Mouse (Mus musculus) common myeloid progenitor, adult 5-6 weeks (primary cell): ENCODE measurements around the gene Ooep. TPM values are rescaled to one million over a fixed set of nuclear protein-coding genes. Genes with fewer than 3 reads are reported as not detected.

Experiments
- ATAC-seq: replicated peaks from 2 replicates; pipeline ENCODE4 v1.8.0; 2016; ENCODE audit warnings: low read depth, mild to moderate bottlenecking, moderate TSS enrichment, inconsistent platforms; ENCODE audit not compliant: poor library complexity, severe bottlenecking
- total RNA-seq: library from RNA; stranded (forward); fragments of 200-1000, 187-1606 nt; gene quantifications from 2 replicates; pipeline ENCODE4 v1.2.3, GENCODE M21; 2017

Ooep gene
- not detected in 2 replicates for total RNA-seq

DNA sequence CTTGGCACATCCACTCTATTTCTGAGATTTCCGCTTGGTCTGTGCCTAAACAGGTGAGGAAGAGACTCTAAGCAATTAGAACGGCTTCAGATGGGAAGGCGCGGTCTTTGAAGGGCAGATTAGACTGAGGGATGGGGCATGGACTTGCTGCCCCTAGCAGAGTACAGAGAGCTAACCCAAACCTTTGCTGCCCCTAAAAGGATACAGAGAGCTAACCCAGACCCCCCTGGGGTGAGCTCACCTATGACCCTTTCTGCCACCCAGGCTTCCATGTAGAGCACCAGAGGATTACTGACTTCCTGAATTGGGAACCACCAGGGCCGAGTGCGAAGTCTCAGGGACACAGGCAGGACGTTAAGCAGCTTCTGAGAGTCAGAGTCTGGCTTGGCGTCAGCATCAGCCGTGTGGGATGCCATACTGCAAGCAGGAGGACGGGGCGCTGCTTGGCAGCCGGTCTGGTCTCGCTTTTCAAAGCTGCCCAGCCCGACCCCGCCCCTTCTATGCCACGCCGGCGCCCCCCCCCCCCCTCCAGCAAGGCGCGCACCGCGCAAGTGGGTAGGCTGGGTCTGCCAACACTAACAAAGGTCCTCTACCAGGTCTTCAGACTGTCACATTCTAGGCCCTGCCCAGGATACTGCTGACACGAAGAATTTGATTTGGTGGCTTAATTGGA lies at the start of gene Ooep:
TSS of gene Ooep (minus strand) at position 613 of the 673 bp plus-strand sequence.
- ATAC-seq = peak; percentile 82

DNA sequence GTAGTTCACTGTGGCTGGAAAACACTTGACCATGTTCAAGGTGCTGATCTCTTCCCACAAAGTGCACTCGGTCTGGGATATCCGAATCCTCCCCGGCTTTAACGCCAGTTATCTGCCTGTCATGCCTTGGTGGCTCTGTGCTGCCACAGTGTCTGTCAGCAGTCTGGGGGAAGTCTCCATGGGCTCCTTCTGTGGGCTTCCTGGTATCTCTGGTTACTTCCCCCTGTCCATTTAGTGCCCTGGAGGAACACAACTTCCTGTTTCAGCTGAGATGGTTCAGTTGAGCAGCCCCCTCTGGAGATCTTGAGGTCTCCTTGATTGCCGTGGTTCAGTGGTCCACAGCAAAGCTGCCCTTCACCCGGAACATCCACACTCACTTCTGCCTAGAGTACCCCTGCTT lies 49.7 kb upstream of the Ooep start:
- ATAC-seq = peak; percentile 88

DNA sequence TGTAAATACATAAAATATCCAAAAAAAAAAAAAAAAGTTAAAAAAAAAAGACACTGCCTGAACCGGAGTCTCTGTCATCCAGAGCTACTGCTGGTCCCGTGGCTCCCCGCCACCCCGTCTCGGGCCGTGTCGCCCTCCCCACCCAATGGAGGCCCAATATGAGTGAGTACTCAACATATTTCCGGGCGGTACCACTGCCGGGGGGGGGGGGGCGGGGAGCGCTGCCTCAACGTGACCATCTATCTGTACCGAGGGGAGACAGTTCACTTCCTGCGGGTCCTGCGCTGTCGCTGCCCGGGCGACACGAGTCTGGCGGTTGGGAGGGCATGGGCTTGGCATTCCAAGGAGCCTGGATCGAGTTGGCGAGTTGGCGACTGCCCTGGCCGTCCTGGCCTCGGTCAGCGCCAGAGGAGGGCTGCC lies 48.8 kb upstream of the Ooep start:
- ATAC-seq = peak; percentile 27; the same call in 1 of the 2 replicates

DNA sequence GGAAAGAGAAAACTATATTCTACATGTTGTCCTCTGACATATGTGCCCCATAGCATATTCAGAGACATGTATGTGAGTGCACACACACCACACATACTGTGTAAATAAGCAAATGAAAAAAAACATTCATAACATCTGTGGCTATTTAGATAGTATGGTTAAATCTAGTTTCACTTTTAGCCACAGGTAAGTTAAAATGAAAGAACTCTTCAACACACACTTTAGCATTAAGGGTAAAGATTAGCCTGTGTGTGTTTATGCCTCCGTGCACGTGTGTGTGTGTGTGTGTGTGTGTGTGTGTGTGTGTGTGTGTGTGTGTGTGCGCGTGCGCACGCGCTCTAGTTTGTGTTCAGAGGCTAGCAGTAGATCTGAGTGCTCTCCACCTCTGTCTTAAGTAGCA lies 23.1 kb upstream of the Ooep start:
- ATAC-seq = no peak

DNA sequence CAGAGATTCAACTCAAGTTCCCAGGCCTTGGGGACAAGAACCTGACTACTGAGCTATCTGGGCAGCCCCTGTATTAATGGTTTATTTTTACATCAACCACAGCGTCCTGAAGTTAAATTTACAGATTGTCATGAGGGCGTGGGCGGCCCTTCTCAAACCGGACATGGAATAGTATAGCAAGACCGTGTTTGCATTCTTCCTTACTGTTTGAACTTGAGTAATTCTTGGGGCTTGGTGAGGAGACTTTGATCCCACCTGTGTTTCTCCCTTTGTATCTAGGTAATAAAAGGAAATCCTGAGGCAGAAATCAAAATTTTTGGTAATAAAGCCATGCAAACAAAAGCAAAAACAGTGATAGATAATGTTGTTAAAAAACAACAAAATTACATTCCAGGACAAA lies 22.0 kb upstream of the Ooep start:
- no peak for ATAC-seq

DNA sequence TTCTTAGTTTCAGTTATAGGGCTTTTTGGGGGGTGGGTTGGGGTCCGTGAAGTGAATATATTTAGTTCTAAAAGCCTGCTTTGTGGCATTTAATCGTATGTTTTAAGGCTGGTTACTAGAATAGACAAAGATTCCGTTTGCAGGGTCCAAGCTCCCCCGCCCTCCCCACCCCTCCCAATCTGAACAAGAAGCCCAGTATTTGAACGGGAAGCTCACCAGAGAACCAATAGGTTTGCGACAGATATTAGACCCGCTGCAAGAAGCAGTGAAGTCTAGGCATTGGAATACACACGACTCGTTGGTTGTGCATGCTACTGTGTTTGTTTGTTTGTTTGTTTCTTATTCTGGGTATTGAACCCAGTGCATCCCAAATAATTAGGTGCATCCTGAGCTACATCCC lies 18.0 kb upstream of the Ooep start:
- ATAC-seq = no peak

DNA sequence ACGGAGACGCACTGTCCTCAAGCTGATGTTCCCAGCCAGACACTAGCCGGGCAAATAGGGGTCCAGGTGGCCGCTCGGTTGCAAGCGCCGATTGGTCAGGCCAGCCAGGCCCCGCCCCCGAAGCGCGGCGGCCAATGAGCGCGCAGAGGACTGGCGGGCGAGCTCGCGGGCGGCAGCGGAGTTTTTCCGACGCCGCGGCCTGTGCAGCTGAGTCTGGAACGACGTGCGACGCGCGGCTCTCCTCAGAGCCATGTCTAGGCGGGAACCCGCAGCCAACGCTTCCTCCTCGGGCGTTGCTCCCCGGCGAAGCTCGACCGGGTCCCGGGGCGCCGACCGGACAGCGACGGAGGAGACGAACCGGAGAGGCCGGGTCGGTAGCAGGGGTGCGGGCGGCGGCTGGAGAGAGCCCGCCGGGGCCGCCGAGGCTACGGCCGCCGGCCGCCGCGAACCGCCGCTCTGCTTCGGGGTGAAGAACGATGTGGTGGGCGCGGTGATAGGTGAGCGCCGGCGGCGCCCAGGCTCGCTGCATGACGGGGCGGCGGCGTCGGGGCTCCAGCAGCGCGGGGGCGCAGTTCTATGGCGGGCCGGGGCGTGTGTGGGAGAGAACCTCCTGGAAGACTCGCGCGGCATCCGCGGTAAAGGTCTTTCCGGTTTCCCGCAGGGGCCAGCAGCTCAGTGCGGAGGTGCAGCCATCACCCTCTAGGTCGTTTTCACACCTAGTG lies 17.3 kb upstream of the Ooep start, which contains the start of gene Ddx43:
TSS of gene Ddx43 (plus strand) at position 148 of the 722 bp plus-strand sequence.
- peak; percentile 67 for ATAC-seq

DNA sequence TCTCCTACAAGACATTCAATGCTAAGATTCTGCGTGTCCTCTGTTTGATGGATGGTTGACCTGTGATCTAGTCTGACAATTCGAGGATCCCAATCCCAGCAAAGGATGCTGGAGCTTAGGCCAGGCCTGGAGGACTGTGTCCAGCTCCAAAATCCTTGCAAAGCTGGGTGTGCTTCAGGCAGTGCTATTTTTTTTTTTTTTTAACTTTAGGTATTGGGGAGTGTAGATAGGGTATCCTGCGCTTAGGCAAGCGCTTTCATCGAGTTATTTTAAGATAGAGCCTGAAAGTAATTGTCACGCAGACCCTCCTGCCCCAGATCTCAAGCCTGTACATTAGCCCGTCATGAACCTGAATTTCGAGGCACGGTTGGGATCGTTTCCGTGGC lies 16.7 kb upstream of the Ooep start:
- no peak for ATAC-seq

DNA sequence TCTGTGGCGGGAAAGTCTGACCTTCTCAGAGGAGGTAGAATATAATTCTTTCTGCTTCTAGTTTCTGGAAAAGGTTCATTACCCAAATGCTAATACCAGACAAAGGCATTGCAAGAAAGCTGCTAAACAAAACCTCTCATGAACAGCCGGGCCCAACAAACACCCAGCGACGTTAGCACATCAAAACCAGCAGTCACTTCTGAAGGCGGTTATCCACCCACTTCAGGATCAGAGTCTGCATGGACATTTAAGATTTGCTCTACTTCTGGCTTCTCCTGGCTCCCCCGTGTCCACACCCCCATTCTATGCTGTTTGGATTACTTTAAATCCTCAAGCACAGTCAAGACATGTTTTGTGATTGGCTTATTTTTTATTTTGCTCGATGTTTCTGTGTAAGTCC lies 16.1 kb upstream of the Ooep start:
- no peak for ATAC-seq

DNA sequence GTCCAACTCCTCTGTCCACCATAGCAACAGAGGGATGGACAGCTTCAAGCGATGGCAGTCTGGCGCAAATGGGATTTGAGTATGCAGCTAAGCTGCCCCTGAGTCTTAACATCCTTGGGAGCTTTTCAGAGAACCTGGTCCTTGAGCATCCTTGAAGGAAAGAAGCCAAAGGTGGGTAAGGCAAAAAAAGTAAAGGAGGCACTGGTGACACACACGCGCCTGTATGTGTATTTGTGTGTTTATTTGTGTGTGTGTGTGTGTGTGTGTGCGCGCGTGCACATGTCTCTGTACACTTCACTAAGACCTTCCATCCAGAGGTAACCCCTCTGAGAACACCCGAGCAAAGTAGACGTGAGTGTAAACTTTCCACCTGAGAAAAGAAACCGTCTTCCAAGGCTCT lies 15.2 kb upstream of the Ooep start:
- ATAC-seq = no peak

DNA sequence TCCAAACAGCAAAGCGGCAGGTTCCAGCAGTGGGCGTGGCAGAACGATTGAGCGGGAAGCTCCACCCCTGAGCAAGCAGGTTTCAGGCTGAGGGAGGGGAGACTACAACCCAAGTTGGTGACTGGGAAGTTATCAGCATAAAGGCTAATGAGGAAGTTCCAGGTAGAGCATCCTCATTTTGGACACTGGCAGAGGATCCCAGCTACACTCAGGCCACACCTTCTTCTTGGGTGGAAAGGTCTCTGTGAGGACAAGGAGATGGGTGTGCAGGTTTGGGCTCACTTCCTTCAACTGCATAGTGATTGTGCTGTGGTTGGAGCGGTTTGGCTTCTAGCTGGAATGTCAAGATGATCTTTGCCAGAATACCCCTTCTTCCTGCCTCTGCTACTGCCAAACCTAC lies 11.5 kb upstream of the Ooep start:
- peak; percentile 60 for ATAC-seq

DNA sequence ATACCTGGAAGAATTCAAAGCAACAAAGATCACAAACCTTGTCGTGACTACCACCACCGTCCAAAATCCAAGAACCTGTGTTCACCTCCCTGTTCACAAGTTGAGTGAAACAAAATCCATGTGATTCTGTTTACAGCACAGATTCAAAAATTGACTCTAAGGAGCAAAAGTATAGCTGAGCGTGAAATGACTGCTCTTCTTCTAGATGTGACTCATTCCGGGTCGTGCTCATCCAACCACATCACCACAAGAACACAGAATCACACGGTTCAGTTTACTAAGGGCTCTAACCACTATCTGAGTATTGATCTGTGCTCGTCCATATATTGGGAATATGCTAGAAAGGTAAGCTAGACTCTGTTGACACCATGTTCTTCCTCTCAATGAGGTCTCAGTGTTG lies 8.4 kb upstream of the Ooep start:
- ATAC-seq = no peak

DNA sequence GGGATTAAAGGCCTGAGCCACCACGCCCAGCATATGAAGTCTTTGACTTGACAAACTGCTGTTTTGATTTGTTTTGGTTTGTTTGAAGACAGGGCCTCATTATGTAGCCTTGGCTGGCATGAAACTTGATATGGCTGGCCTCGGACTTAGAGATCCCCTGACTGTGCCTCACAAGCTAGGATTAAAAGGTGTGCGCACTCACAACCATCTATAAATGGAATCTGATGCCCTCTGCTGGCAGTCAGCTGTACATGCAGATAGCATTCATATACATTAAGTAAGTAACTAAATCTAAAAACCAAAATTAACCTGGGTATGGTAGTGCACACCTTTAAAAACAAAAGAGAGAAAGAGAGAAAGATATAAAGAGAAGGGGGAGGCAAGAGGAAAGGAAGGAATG lies 7.4 kb upstream of the Ooep start:
- peak; percentile 52 for ATAC-seq

DNA sequence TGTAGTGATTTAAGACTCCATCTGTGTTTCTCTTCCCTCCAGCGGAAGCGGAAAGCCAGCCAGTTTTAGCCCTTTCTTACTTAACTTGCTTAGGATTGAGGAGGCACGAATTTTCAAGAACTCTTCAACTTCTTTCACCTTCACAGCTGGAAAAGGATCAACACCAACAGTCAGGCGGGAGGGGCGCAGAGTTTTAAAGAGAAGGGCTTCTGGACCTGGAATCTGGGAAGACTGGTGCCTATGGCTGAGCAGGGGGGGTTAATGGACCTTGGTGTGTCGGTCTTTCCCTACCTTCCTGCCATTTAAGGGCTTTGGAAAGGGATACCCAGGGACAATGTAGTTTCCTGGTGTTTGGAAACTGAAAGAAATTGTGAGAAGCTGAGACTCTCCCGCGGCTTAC lies 979 bp downstream of the Ooep start:
- ATAC-seq = no peak

DNA sequence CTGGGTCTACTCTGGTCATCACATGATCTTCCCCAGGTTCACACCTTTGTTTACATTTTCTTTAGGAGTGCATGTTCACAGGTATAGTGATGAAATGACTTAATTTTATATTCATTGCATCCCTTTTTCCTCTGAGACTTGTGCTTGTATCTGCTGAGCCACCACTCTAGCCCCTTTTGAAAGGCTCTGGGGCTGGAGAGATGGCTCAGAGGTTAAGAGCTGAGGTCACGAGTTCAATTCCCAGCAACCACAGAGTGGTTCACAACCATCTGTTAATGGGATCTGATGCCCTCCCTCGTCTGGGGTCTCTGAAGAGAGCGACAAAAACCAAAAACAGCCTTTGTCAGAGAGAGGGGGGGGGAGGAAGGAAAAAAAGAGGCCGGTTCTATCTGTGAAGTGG lies 3.0 kb downstream of the Ooep start:
- no peak for ATAC-seq

DNA sequence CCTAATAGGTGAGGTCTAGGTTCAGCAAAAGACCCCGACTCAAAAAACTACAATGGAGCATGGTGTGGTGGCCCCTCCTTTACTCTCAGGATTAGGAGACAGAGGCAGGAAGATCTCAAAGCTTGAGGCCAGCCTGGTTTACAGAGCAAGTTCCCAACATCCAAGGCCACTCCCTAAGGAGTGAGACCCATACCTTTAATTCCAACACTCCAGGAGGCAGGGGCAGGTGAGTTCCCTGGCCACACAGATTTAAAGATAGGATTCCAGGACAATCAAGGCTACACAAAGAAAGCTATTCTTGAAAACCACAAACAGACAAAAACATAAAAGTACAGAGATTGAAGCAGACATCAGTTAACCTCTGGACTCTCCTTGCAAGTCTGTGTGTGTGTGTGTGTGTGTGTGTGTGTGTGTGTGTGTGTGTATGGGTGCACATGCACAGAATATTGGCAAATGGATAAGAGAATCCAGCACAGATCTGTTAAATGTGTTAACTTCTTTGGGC lies 3.6 kb downstream of the Ooep start:
- no peak for ATAC-seq

DNA sequence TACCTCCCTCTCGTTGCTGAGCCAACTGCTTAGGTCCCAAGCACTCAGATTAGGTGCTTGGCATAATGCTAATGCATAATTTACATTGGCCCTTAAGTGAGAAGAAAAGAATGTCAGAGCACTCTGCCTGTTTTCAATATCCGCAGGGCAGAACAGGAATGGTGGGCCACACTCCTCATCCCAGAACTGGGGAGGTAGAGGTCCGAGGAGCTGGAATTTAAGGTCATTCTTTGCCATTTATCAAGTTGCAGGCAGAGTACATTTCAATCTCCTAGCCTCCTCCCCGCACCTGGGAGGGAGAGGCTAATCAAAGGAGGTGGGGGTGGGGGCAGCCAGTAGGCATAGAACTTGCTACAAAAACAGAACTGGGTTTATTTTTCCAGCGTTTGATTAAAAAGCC lies 4.1 kb downstream of the Ooep start:
- ATAC-seq = no peak

DNA sequence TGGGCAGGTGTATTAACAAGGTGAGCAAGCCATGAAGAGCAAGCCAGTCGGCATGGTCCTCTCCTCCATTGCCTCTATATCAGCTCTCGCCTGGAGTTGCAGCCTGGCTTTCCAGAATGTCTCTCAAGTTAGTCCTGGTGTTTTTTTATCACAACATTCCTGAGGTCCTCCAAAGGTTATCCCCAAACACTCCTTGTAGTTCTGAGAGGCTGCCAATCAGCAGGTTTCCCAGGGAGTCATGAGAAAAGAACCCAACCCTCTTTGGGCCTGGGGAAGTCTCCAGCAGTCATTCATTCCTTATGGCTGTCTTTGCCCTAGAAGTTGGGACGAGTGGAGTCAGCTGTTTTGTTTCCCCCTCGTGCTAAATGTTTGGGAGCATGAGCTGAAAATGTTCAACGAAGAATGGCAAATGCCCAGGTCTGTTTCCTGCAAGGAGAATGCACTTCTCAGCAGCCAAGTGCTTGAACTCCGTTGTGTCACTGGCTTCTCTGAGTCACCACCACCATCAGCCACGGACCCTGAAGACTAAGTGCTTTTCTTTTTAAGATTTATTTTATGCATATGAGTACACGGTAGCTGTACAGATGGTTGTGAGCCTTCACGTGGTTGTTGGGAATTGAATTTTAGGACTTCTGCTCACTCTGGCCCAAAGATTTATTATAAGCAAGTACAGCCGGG lies 5.6 kb downstream of the Ooep start:
- no peak for ATAC-seq

DNA sequence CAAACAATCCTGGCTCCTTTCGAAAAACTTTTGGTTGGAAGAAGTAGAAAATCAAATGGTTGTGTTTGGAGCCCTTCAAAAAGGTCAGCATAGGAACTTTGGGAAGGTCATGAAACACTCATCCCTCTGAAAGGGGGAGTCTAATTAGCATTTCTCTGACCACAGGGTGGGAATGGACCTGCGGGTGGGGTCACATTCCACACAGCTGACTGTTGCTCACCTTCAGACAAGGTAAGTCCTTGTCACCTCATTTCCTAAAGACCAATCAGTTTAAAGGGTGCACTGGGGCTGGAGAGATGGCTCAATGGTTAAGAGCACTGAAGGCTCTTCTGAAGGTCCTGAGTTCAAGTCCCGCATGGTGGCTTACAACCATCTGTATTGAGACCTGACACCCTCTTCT lies 7.1 kb downstream of the Ooep start:
- no peak for ATAC-seq

DNA sequence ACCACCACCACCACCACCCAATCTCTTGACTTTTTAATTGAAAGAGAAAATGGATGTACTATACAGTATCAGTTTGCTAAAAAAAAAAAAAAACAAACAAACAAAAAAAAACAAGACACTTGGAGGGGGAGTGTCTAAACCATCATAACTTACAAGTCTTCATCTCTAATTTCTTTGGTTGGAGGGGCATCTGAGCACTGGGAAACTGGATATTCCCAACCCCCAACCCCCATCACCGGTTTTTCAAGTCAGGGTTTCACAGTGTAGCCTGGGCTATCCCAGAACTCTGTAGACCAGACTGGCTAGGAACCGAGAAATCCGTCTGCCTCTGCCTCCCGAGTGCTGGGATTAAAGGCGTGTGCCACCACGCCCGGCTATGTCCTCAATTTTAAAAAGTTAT lies 8.7 kb downstream of the Ooep start:
- no peak for ATAC-seq

DNA sequence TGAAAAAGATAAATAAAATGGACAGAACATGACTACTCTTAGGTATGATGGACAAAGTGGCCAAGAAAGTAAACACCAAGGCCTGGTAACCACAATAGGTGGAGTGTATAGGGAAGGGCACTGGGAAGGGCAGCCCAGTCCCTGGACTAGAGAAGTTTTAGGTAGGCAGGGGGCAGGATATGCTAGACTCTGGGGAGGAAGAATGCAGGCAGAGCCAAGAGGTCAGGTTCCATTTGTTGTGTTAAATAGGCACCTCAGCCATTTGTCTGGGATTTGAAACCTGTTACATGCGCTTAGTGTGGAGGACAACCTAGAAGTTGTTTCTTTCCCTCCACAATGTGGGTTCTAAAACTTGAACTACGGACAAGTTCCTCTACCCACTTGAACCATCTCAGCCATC lies 9.2 kb downstream of the Ooep start:
- ATAC-seq = no peak
